Mouse (Mus musculus): Measurements from ENCODE around the gene Rnft1. TPM values are rescaled to one million over a fixed set of nuclear protein-coding genes. Genes with fewer than 3 reads are reported as not detected.

Rnft1 gene
- polyA plus RNA-seq, 1 experiment from 2014 or later: 48.5 TPM

- Histone ChIP-seq H3K36me3 (ENCODE audit: insufficient read depth, low read length) (no peaks in the 10 kb centered on the region), H3K27me3 (ENCODE audit: insufficient read depth, low read length) (no peaks in the 10 kb centered on the region), H3K9ac (replicated peaks; ENCODE audit: low read length) (no peak overlapping the region), H3K4me2 (replicated peaks; ENCODE audit: low read depth, low read length) (no peak overlapping the region), H3K27ac (ENCODE audit: low read length) (no peak overlapping the region), H3K4me3 (ENCODE audit: low read length) (no peak overlapping the region), H3K9me3 (ENCODE audit: low read length) (no peaks in the 10 kb centered on the region), H3K4me1 (ENCODE audit: insufficient read depth, low read length) (peaks cover 13% of the 10 kb centered on the region; the same call in 1 of the 2 replicates)
- 63% methylated on average over 4 of the region's 4 CpGs for WGBS
- no peak for ATAC-seq (ENCODE audit: low FRiP score, low TSS enrichment)
These were observed 15.5 kb upstream of the Rnft1 start for GRCm38 (mm10) chr11:86468971-86469370.

- H3K27me3 ChIP-seq (ENCODE audit: insufficient read depth, low read length): no peaks in the 10 kb centered on the region
- H3K27ac ChIP-seq (ENCODE audit: low read length): no peak overlapping the region
- H3K4me2 ChIP-seq (replicated peaks; ENCODE audit: low read depth, low read length): no peak overlapping the region
- no peaks in the 10 kb centered on the region for H3K36me3 ChIP-seq (ENCODE audit: insufficient read depth, low read length)
- 74% methylated on average over 6 of the region's 6 CpGs for WGBS
- H3K9ac ChIP-seq (replicated peaks; ENCODE audit: low read length): no peak overlapping the region
- H3K4me3 ChIP-seq (ENCODE audit: low read length): no peak overlapping the region
- peaks cover 16% of the 10 kb centered on the region; the same call in 1 of the 2 replicates for H3K4me1 ChIP-seq (ENCODE audit: insufficient read depth, low read length)
- no peak for ATAC-seq (ENCODE audit: low FRiP score, low TSS enrichment)
- H3K9me3 ChIP-seq (ENCODE audit: low read length): no peaks in the 10 kb centered on the region
These were observed 12.7 kb upstream of the Rnft1 start for GRCm38 (mm10) chr11:86471785-86472184.

- WGBS: 19% methylated on average over 7 of the region's 7 CpGs
- no peak for ATAC-seq (ENCODE audit: low FRiP score, low TSS enrichment)
- Histone ChIP-seq H3K27me3 (ENCODE audit: insufficient read depth, low read length) (no peaks in the 10 kb centered on the region), H3K9me3 (ENCODE audit: low read length) (no peaks in the 10 kb centered on the region), H3K4me2 (replicated peaks; ENCODE audit: low read depth, low read length) (peak overlapping the region; percentile 50), H3K9ac (replicated peaks; ENCODE audit: low read length) (peak overlapping the region; percentile 33), H3K36me3 (ENCODE audit: insufficient read depth, low read length) (no peaks in the 10 kb centered on the region), H3K27ac (ENCODE audit: low read length) (peak overlapping the region; percentile 25; the same call in 1 of the 2 replicates), H3K4me1 (ENCODE audit: insufficient read depth, low read length) (peaks cover 16% of the 10 kb centered on the region; the same call in 1 of the 2 replicates), H3K4me3 (ENCODE audit: low read length) (peak overlapping the region; percentile 33)
These were observed 11.7 kb upstream of the Rnft1 start for GRCm38 (mm10) chr11:86472771-86473171.

GRCm38 (mm10) chr11:86473576-86473975 lies 10.9 kb upstream of the Rnft1 start:
- Histone ChIP-seq H3K9ac (replicated peaks; ENCODE audit: low read length) (no peak overlapping the region), H3K27ac (ENCODE audit: low read length) (no peak overlapping the region), H3K27me3 (ENCODE audit: insufficient read depth, low read length) (no peaks in the 10 kb centered on the region), H3K36me3 (ENCODE audit: insufficient read depth, low read length) (no peaks in the 10 kb centered on the region), H3K4me3 (ENCODE audit: low read length) (no peak overlapping the region), H3K4me2 (replicated peaks; ENCODE audit: low read depth, low read length) (peak overlapping the region; percentile 50), H3K4me1 (ENCODE audit: insufficient read depth, low read length) (peaks cover 16% of the 10 kb centered on the region; the same call in 1 of the 2 replicates), H3K9me3 (ENCODE audit: low read length) (no peaks in the 10 kb centered on the region)
- 37% methylated on average over 3 of the region's 3 CpGs for WGBS
- no peak for ATAC-seq (ENCODE audit: low FRiP score, low TSS enrichment)

GRCm38 (mm10) chr11:86484910-86485510 lies 553 bp downstream of the Rnft1 start:
- Histone ChIP-seq H3K36me3 (ENCODE audit: insufficient read depth, low read length) (0 out of 2 replicates have a peak, but pooled peaks cover 5% of the 10 kb centered on the region), H3K4me2 (replicated peaks; ENCODE audit: low read depth, low read length) (peak overlapping the region; percentile 72), H3K27me3 (ENCODE audit: insufficient read depth, low read length) (no peaks in the 10 kb centered on the region), H3K9ac (replicated peaks; ENCODE audit: low read length) (peak overlapping the region; percentile 69), H3K4me1 (ENCODE audit: insufficient read depth, low read length) (peaks cover 9% of the 10 kb centered on the region), H3K27ac (ENCODE audit: low read length) (peak overlapping the region; percentile 86), H3K9me3 (ENCODE audit: low read length) (no peaks in the 10 kb centered on the region), H3K4me3 (ENCODE audit: low read length) (peak overlapping the region; percentile 59)
- WGBS: under 1% methylated on average over 25 of the region's 25 CpGs
- ATAC-seq (ENCODE audit: low FRiP score, low TSS enrichment): peak; percentile 64

- no peak for ATAC-seq (ENCODE audit: low FRiP score, low TSS enrichment)
These were observed 6.3 kb downstream of the Rnft1 start for GRCm38 (mm10) chr11:86490782-86491181.

GRCm38 (mm10) chr11:86497356-86497755 lies 12.9 kb downstream of the Rnft1 start:
- Histone ChIP-seq H3K4me1 (ENCODE audit: insufficient read depth, low read length) (no peaks in the 10 kb centered on the region), H3K27ac (ENCODE audit: low read length) (no peak overlapping the region), H3K27me3 (ENCODE audit: insufficient read depth, low read length) (no peaks in the 10 kb centered on the region), H3K4me3 (ENCODE audit: low read length) (no peak overlapping the region), H3K4me2 (replicated peaks; ENCODE audit: low read depth, low read length) (no peak overlapping the region), H3K36me3 (ENCODE audit: insufficient read depth, low read length) (peaks cover 16% of the 10 kb centered on the region), H3K9me3 (ENCODE audit: low read length) (no peaks in the 10 kb centered on the region), H3K9ac (replicated peaks; ENCODE audit: low read length) (no peak overlapping the region)
- ATAC-seq (ENCODE audit: low FRiP score, low TSS enrichment): no peak
- WGBS: 94% methylated on average over 1 of the region's 1 CpGs

More at GRCm38 (mm10) chr11:86490782-86491181, 6.3 kb downstream of the Rnft1 start:
- H3K9ac ChIP-seq (replicated peaks; ENCODE audit: low read length): no peak overlapping the region
- H3K4me3 ChIP-seq (ENCODE audit: low read length): no peak overlapping the region
- WGBS: 100% methylated on average over 1 of the region's 1 CpGs
- H3K4me2 ChIP-seq (replicated peaks; ENCODE audit: low read depth, low read length): no peak overlapping the region
- H3K36me3 ChIP-seq (ENCODE audit: insufficient read depth, low read length): peaks cover 20% of the 10 kb centered on the region
- no peak overlapping the region for H3K27ac ChIP-seq (ENCODE audit: low read length)
- H3K27me3 ChIP-seq (ENCODE audit: insufficient read depth, low read length): no peaks in the 10 kb centered on the region
- no peaks in the 10 kb centered on the region for H3K9me3 ChIP-seq (ENCODE audit: low read length)
- H3K4me1 ChIP-seq (ENCODE audit: insufficient read depth, low read length): peaks cover 4% of the 10 kb centered on the region

- H3K27me3 ChIP-seq (ENCODE audit: insufficient read depth, low read length): no peaks in the 10 kb centered on the region
- H3K9ac ChIP-seq (replicated peaks; ENCODE audit: low read length): no peak overlapping the region
- H3K27ac ChIP-seq (ENCODE audit: low read length): no peak overlapping the region
- WGBS: 81% methylated on average over 3 of the region's 3 CpGs
- H3K4me2 ChIP-seq (replicated peaks; ENCODE audit: low read depth, low read length): no peak overlapping the region
- no peaks in the 10 kb centered on the region for H3K9me3 ChIP-seq (ENCODE audit: low read length)
- H3K36me3 ChIP-seq (ENCODE audit: insufficient read depth, low read length): peaks cover 16% of the 10 kb centered on the region
- no peaks in the 10 kb centered on the region for H3K4me1 ChIP-seq (ENCODE audit: insufficient read depth, low read length)
- no peak for ATAC-seq (ENCODE audit: low FRiP score, low TSS enrichment)
- no peak overlapping the region for H3K4me3 ChIP-seq (ENCODE audit: low read length)
These were observed 13.5 kb downstream of the Rnft1 start for GRCm38 (mm10) chr11:86497908-86498307.

- H3K9ac ChIP-seq (replicated peaks; ENCODE audit: low read length): no peak overlapping the region
- H3K36me3 ChIP-seq (ENCODE audit: insufficient read depth, low read length): peaks cover 22% of the 10 kb centered on the region
- H3K27ac ChIP-seq (ENCODE audit: low read length): no peak overlapping the region
- no peak overlapping the region for H3K4me2 ChIP-seq (replicated peaks; ENCODE audit: low read depth, low read length)
- H3K4me3 ChIP-seq (ENCODE audit: low read length): no peak overlapping the region
- ATAC-seq (ENCODE audit: low FRiP score, low TSS enrichment): no peak
- H3K9me3 ChIP-seq (ENCODE audit: low read length): no peaks in the 10 kb centered on the region
- H3K27me3 ChIP-seq (ENCODE audit: insufficient read depth, low read length): no peaks in the 10 kb centered on the region
- no peaks in the 10 kb centered on the region for H3K4me1 ChIP-seq (ENCODE audit: insufficient read depth, low read length)
- WGBS: 91% methylated on average over 1 of the region's 1 CpGs
These were observed 16.3 kb downstream of the Rnft1 start for GRCm38 (mm10) chr11:86500795-86501194.

GRCm38 (mm10) chr11:86503121-86503520 lies 18.7 kb downstream of the Rnft1 start:
- WGBS: 96% methylated on average over 2 of the region's 2 CpGs
- ATAC-seq (ENCODE audit: low FRiP score, low TSS enrichment): no peak
- Histone ChIP-seq H3K27ac (ENCODE audit: low read length) (no peak overlapping the region), H3K36me3 (ENCODE audit: insufficient read depth, low read length) (peaks cover 25% of the 10 kb centered on the region), H3K9ac (replicated peaks; ENCODE audit: low read length) (no peak overlapping the region), H3K9me3 (ENCODE audit: low read length) (no peaks in the 10 kb centered on the region), H3K27me3 (ENCODE audit: insufficient read depth, low read length) (no peaks in the 10 kb centered on the region), H3K4me1 (ENCODE audit: insufficient read depth, low read length) (no peaks in the 10 kb centered on the region), H3K4me2 (replicated peaks; ENCODE audit: low read depth, low read length) (no peak overlapping the region), H3K4me3 (ENCODE audit: low read length) (no peak overlapping the region)
